Mouse (Mus musculus) intestine, postnatal 0 days (tissue): Measurements from ENCODE around the gene Pld1. TPM values are rescaled to one million over a fixed set of nuclear protein-coding genes. Genes with fewer than 3 reads are reported as not detected.
"Not testable (repeated sequence)": the region's sequence is repeated elsewhere in the genome, so short reads cannot be mapped to it uniquely, and the experiment has no call there.

Source experiments
- ATAC-seq: fragments of 200-750 bp; cut with Nextera tagmentation; 2 replicates; pipeline ENCODE4 v1.8.0; 2017; ENCODE audit warnings: mild to moderate bottlenecking, moderate TSS enrichment, moderate library complexity
- H3K27ac ChIP-seq: fragments of 300-500 bp; sonication (generic); 2 replicates; pipeline ENCODE4 v1.5.1; 2014; ENCODE audit warnings: mild to moderate bottlenecking, low read depth, low read length, moderate library complexity
- H3K27me3 ChIP-seq: fragments of 300-500 bp; sonication (generic); replicated peaks from 2 replicates; pipeline ENCODE4 v1.6.1; 2014; ENCODE audit warnings: low read length, mixed read lengths; ENCODE audit not compliant: control insufficient read depth, insufficient read depth
- H3K36me3 ChIP-seq: fragments of 300-500 bp; sonication (generic); 2 replicates; pipeline ENCODE4 v1.6.1; 2014; ENCODE audit warnings: mild to moderate bottlenecking, moderate library complexity; ENCODE audit not compliant: control insufficient read depth, insufficient read depth
- H3K4me1 ChIP-seq: fragments of 300-500 bp; sonication (generic); replicated peaks from 2 replicates; pipeline ENCODE4 v1.6.1; 2014; ENCODE audit warnings: antibody characterized with exemption, low read length, mixed read lengths; ENCODE audit not compliant: control insufficient read depth, insufficient read depth
- H3K4me2 ChIP-seq: fragments of 300-500 bp; sonication (generic); replicated peaks from 2 replicates; pipeline ENCODE4 v1.6.1; 2014; ENCODE audit warnings: low read depth, mild to moderate bottlenecking, moderate library complexity
- H3K4me3 ChIP-seq: fragments of 300-500 bp; sonication (generic); 2 replicates; pipeline ENCODE4 v1.5.1; 2014; ENCODE audit warnings: low read depth, low read length
- H3K9ac ChIP-seq: fragments of 300-500 bp; sonication (generic); 2 replicates; pipeline ENCODE4 v1.6.1; 2014; ENCODE audit warnings: mild to moderate bottlenecking, low read depth, low read length
- H3K9me3 ChIP-seq: fragments of 300-500 bp; sonication (generic); 2 replicates; pipeline ENCODE4 v1.6.1; 2016; ENCODE audit warnings: mixed run types; ENCODE audit not compliant: control insufficient read depth
- CTCF ChIP-seq: sonication (generic); IDR thresholded peaks from 2 replicates; pipeline ENCODE4 v1.5.1; 2016; ENCODE audit warnings: low read depth, mild to moderate bottlenecking, control low read depth, antibody characterized with exemption, moderate library complexity
- WGBS: fragments of 180-500 bp; shearing (Covaris S2); extraction: QIAGEN DNeasy Blood & Tissue Kit; methylation state at CpG from one replicate; pipeline ENCODE4 v1.1.7; 2014; 5-methylcytosine and 5-hydroxymethylcytosine counted together
- polyA plus RNA-seq: library from polyadenylated mRNA; unstranded; fragments of >200 nt; fragmentation: Nextera tagmentation; extraction: Ambion mirVana; gene quantifications from 2 replicates; pipeline ENCODE4 v1.2.1, GENCODE M21; 2015

Pld1 gene
- polyA plus RNA-seq, 1 experiment from 2014 or later, result 18.1 TPM

- Histone ChIP-seq H3K4me2 (no peak overlapping the region), H3K9ac (no peak overlapping the region)
- WGBS, result 82% methylated on average over 13 of the region's 13 CpGs
Measured at GRCm38 (mm10) chr3:27937144-27938110, 1.1 kb upstream of the Pld1 start.

GRCm38 (mm10) chr3:27941634-27942033, 3.1 kb downstream of the Pld1 start:
- no peak for TF ChIP-seq CTCF
- no peak overlapping the region for H3K9ac ChIP-seq
- no peaks in the 10 kb centered on the region for H3K9me3 ChIP-seq
- H3K4me1 ChIP-seq, result 0 out of 2 replicates have a peak, but pooled peaks cover 4% of the 10 kb centered on the region
- H3K27me3 ChIP-seq, result no peaks in the 10 kb centered on the region
- 72% methylated on average over 3 of the region's 3 CpGs for WGBS
- H3K27ac ChIP-seq, result no peak overlapping the region
- ATAC-seq, result peak; percentile 32; the same call in 1 of the 2 replicates
- H3K4me2 ChIP-seq, result no peak overlapping the region
- H3K4me3 ChIP-seq, result no peak overlapping the region
- no peaks in the 10 kb centered on the region for H3K36me3 ChIP-seq

More at GRCm38 (mm10) chr3:27937144-27938110, 1.1 kb upstream of the Pld1 start:
- no peak overlapping the region for H3K27ac ChIP-seq
- TF ChIP-seq CTCF, result no peak
- no peaks in the 10 kb centered on the region for H3K27me3 ChIP-seq
- 0 out of 2 replicates have a peak, but pooled peaks cover 4% of the 10 kb centered on the region for H3K4me1 ChIP-seq
- no peak overlapping the region for H3K4me3 ChIP-seq
- H3K36me3 ChIP-seq, result no peaks in the 10 kb centered on the region
- H3K9me3 ChIP-seq, result no peaks in the 10 kb centered on the region
- no peak for ATAC-seq

- H3K9me3 ChIP-seq, result no peaks in the 10 kb centered on the region
- H3K4me3 ChIP-seq, result no peak overlapping the region
- H3K27me3 ChIP-seq, result no peaks in the 10 kb centered on the region
- no peak overlapping the region for H3K27ac ChIP-seq
- 0 out of 2 replicates have a peak, but pooled peaks cover 4% of the 10 kb centered on the region for H3K4me1 ChIP-seq
- 77% methylated on average over 7 of the region's 7 CpGs for WGBS
- no peak overlapping the region for H3K4me2 ChIP-seq
- no peak for TF ChIP-seq CTCF
- ATAC-seq, result no peak
- H3K36me3 ChIP-seq, result no peaks in the 10 kb centered on the region
- H3K9ac ChIP-seq, result no peak overlapping the region
Measured at GRCm38 (mm10) chr3:27942991-27943390, 4.5 kb downstream of the Pld1 start.

GRCm38 (mm10) chr3:27945397-27945796, 6.9 kb downstream of the Pld1 start:
- ATAC-seq, result peak; percentile 60
- H3K9me3 ChIP-seq, H3K4me2 ChIP-seq, H3K4me1 ChIP-seq, H3K27me3 ChIP-seq, H3K36me3 ChIP-seq, H3K27ac ChIP-seq, H3K4me3 ChIP-seq, H3K9ac ChIP-seq: not testable (repeated sequence)
- WGBS, result 76% methylated on average over 2 of the region's 2 CpGs

- H3K27me3 ChIP-seq, result no peaks in the 10 kb centered on the region
- no peak overlapping the region for H3K27ac ChIP-seq
- ATAC-seq, result no peak
- H3K4me3 ChIP-seq, result no peak overlapping the region
- no peaks in the 10 kb centered on the region for H3K9me3 ChIP-seq
- H3K36me3 ChIP-seq, result no peaks in the 10 kb centered on the region
- H3K9ac ChIP-seq, result no peak overlapping the region
- no peaks in the 10 kb centered on the region for H3K4me1 ChIP-seq
- no peak for TF ChIP-seq CTCF
- no peak overlapping the region for H3K4me2 ChIP-seq
- WGBS, result 73% methylated on average over 5 of the region's 5 CpGs
Measured at GRCm38 (mm10) chr3:27949175-27949872, 10.8 kb downstream of the Pld1 start.

GRCm38 (mm10) chr3:27949873-27950250, 11.4 kb downstream of the Pld1 start:
- Histone ChIP-seq H3K27ac (no peak overlapping the region), H3K27me3 (no peaks in the 10 kb centered on the region), H3K4me1 (no peaks in the 10 kb centered on the region), H3K4me3 (no peak overlapping the region), H3K9ac (no peak overlapping the region), H3K9me3 (no peaks in the 10 kb centered on the region), H3K36me3 (no peaks in the 10 kb centered on the region), H3K4me2 (no peak overlapping the region)
- WGBS, result 81% methylated on average over 6 of the region's 6 CpGs
- TF ChIP-seq CTCF, result no peak
- ATAC-seq, result no peak
